Mouse (Mus musculus) NIH3T3 (cell line): ENCODE results near the gene Pdik1l.

Source experiments
- DNase-seq: peaks from one replicate; pipeline ENCODE4 v3.0.0-alpha.2; 2012; ENCODE audit warnings: low read depth

Pdik1l gene

DNA sequence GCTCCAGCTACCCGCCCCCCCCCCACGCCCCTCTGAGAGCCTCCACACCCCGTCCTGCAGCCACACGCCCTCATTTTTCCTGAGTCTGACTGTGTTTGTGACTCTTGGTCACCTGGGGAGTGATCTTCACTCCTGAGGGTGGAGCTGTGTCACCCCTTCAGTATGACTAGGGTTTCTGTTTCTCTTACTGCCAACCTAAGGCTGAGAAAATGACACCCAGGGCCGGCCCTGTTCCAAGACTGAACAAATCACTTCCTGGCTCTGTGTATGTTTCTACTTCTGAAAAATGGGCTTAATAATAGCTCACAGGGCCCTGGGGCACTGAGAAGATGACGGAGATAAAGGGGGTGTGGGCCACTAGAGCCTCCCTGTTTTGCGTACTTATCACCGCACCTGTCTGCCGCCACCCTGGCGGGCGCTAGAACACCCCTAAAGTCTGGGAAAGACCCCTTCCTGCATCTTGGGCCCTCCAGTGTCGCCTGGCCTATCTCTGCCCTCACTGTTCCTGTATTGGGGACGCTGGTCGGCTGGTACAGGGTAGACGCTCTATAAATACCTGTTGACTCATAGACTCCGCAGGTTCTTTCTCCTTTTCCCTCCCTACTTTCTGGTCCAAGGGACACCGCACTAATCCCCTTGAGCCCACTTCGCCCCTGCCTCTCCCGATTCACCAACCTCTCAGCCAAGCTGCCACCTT, 50.0 kb downstream of the Pdik1l start:
- DNase-seq, result no peak

DNA sequence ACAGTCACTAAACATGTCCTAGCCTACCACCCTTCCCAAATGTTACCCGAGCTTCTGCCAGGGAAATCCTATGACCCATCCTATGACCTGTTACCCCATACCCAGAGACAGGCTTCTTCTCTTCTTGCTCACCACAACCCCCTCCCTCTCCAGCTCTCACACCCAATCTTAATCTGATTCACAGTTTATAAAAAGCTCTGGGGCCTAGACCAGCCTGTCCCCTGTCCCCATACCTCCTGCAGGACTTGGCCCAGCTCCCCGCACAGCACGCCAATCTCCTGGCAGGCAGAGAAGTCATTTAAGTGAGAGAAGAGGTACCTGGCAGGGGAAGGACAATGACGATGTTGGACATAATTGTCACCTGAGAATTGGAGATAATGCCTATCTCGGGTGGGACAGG, 52.8 kb downstream of the Pdik1l start:
- peak; percentile 27 for DNase-seq

DNA sequence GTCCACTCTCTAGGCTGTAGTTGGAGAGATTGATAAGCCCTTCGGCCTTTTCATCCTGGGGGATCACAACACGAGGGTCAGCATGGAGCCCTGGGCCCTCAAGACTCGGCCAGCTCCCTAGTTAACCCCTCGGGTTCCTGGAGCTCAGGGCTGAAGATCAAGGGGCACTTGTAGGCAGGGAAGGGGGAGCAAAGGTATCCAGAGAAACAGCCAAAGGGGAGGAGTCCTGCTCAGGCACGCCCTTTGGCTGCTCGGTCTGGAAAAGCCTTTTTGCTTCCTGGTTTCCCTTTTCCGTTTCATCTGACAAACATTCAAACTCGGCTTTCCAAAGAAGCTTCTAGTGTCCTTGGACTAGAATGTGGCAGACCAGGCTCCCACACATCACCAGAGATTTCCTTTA, 57.3 kb downstream of the Pdik1l start:
- DNase-seq, result no peak

DNA sequence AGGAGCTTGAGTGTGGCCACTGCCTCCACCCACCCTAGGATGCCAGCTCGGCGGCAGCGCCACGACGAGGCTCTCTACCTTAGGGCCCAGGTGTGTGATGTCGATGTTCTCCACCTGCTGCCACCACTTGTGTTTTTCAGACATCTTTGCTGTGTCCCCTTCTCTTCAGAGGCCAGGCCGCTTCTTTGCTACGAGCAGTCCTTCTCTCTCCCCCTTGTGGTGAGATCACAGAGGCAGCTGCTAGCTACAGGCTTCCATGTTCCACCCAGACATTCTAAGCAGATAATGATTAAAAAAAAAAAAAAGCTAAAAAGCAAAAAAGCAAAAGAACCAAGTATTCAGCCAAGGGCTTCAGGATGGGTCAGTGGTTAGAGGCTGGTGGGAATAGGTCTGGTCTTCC, 60.5 kb downstream of the Pdik1l start, which contains the start of gene Catsper4:
Catsper4 (minus strand) TSS at position 190 of the 400 bp plus-strand sequence.
- peak; percentile 40 for DNase-seq
